Mouse (Mus musculus) bone marrow, adult 2 months (tissue): ENCODE measurements around the gene Bcl9l.

Experiments
- CTCF ChIP-seq: fragments of 200-500 bp; IDR thresholded peaks from 2 replicates; pipeline ENCODE4 v1.5.1; 2011; ENCODE audit warnings: low read length, control low read depth; ENCODE audit not compliant: control insufficient read depth, insufficient read depth
- POLR2A ChIP-seq: fragments of 200-500 bp; IDR thresholded peaks from 2 replicates; pipeline ENCODE4 v1.6.1; 2011; ENCODE audit warnings: low read depth, mild to moderate bottlenecking, control low read depth, low read length, borderline replicate concordance; ENCODE audit not compliant: control insufficient read depth

GRCm38 (mm10) chr9:44484311-44485104, 1.9 kb downstream of the Bcl9l start:
- TF ChIP-seq POLR2A (no peak), CTCF (no peak)
